Mouse (Mus musculus): Measurements from ENCODE around the gene Pgghg. TPM values are rescaled to one million over a fixed set of nuclear protein-coding genes. Genes with fewer than 3 reads are reported as not detected.

Gene Pgghg
- 10 to 100 TPM; 13.7 to 29.8 TPM for polyA plus RNA-seq (2012; fragmentation: generic; extraction: Trizol)

GRCm38 (mm10) chr7:140941222-140942051 is at the start of gene Pgghg:
Gene Pgghg, plus strand, starts transcription at chr7:140941391.

GRCm38 (mm10) chr7:140900220-140900619 is 41.0 kb upstream of the Pgghg start, which contains the start of gene Cox8b:
Gene Cox8b, minus strand, starts transcription at chr7:140900446.

GRCm38 (mm10) chr7:140920418-140921029 is 20.7 kb upstream of the Pgghg start, which contains the start of gene Nlrp6:
Gene Nlrp6, plus strand, starts transcription at chr7:140920902.

GRCm38 (mm10) chr7:140949824-140950530 is 8.8 kb downstream of the Pgghg start, which contains the start of gene Ifitm5:
Gene Ifitm5, minus strand, starts transcription at chr7:140950291.

GRCm38 (mm10) chr7:140955758-140956555 is 14.8 kb downstream of the Pgghg start, which contains the start of the genes Gm45717 and Ifitm2:
Gene Gm45717, minus strand, starts transcription at chr7:140955937.
Gene Ifitm2, minus strand, starts transcription at chr7:140955987.

GRCm38 (mm10) chr7:140966921-140967320 is 25.7 kb downstream of the Pgghg start, which contains the start of gene Ifitm1:
Gene Ifitm1, plus strand, starts transcription at chr7:140967221.

Other genes with a start within 250 kb of the Pgghg start
- not detected for gene Olfr541, start 244.1 kb upstream of the Pgghg start, polyA plus RNA-seq (2012; fragmentation: generic; extraction: Trizol)
- under 1 TPM in 1 of 2 experiments, not detected in 1; 0.01 TPM for gene Cyp2e1, start 177.7 kb upstream of the Pgghg start, polyA plus RNA-seq (2012; fragmentation: generic; extraction: Trizol)
- gene Syce1, start 153.5 kb upstream of the Pgghg start, polyA plus RNA-seq (2012; fragmentation: generic; extraction: Trizol), result not detected
- under 1 TPM in 1 of 2 experiments, not detected in 1; 0.02 TPM for gene Zfp941, start 119.2 kb upstream of the Pgghg start, polyA plus RNA-seq (2012; fragmentation: generic; extraction: Trizol)
- gene Urah, start 106.4 kb upstream of the Pgghg start, polyA plus RNA-seq (2012; fragmentation: generic; extraction: Trizol), result under 1 TPM; 0.09 TPM
- not detected for gene Scgb1c1, start 95.8 kb upstream of the Pgghg start, polyA plus RNA-seq (2012; fragmentation: generic; extraction: Trizol)
- under 1 TPM in 1 of 2 experiments, not detected in 1; 0.05 TPM for gene Odf3, start 93.6 kb upstream of the Pgghg start, polyA plus RNA-seq (2012; fragmentation: generic; extraction: Trizol)
- gene Gm45785, start 85.1 kb upstream of the Pgghg start, polyA plus RNA-seq (2012; fragmentation: generic; extraction: Trizol), result not detected
- 10 to 100 TPM; 19.4 to 29.0 TPM for gene Ric8a, start 84.4 kb upstream of the Pgghg start, polyA plus RNA-seq (2012; fragmentation: generic; extraction: Trizol)
- 10 to 100 TPM; 11.9 to 31.0 TPM for gene Bet1l, start 83.8 kb upstream of the Pgghg start, polyA plus RNA-seq (2012; fragmentation: generic; extraction: Trizol)
- 100 to 1,000 TPM in 1 of 2 experiments, 10 to 100 TPM in 1; 91.3 to 207 TPM for gene Psmd13, start 59.4 kb upstream of the Pgghg start, polyA plus RNA-seq (2012; fragmentation: generic; extraction: Trizol)
- 10 to 100 TPM in 1 of 2 experiments, 1 to 10 TPM in 1; 7.5 to 19.5 TPM for gene Sirt3, start 59.1 kb upstream of the Pgghg start, polyA plus RNA-seq (2012; fragmentation: generic; extraction: Trizol)
- gene Cox8b, start 40.9 kb upstream of the Pgghg start, polyA plus RNA-seq (2012; fragmentation: generic; extraction: Trizol), result not detected
- gene Nlrp6, start 20.5 kb upstream of the Pgghg start, polyA plus RNA-seq (2012; fragmentation: generic; extraction: Trizol), result under 1 TPM in 1 of 2 experiments, not detected in 1; 0.02 TPM
- 1 to 10 TPM in 1 of 2 experiments, under 1 TPM in 1; 0.25 to 2.7 TPM for gene Ifitm5, start 8.9 kb downstream of the Pgghg start, polyA plus RNA-seq (2012; fragmentation: generic; extraction: Trizol)
- gene Gm45717, start 14.5 kb downstream of the Pgghg start, polyA plus RNA-seq (2012; fragmentation: generic; extraction: Trizol), result under 1 TPM; 0.14 to 0.58 TPM
- gene Ifitm2, start 14.6 kb downstream of the Pgghg start, polyA plus RNA-seq (2012; fragmentation: generic; extraction: Trizol), result 1,000 to 10,000 TPM; 1,155 to 1,564 TPM
- gene Ifitm1, start 25.8 kb downstream of the Pgghg start, polyA plus RNA-seq (2012; fragmentation: generic; extraction: Trizol), result 10 to 100 TPM; 12.2 to 27.4 TPM
- gene Ifitm3, start 69.4 kb downstream of the Pgghg start, polyA plus RNA-seq (2012; fragmentation: generic; extraction: Trizol), result 1,000 to 10,000 TPM; 1,553 to 1,705 TPM
- gene Ifitm6, start 76.5 kb downstream of the Pgghg start, polyA plus RNA-seq (2012; fragmentation: generic; extraction: Trizol), result 1 to 10 TPM; 2.5 to 4.3 TPM
- gene Gm17387, start 87.7 kb downstream of the Pgghg start, polyA plus RNA-seq (2012; fragmentation: generic; extraction: Trizol), result not detected
- 1 to 10 TPM; 3.9 to 4.3 TPM for gene B4galnt4, start 119.7 kb downstream of the Pgghg start, polyA plus RNA-seq (2012; fragmentation: generic; extraction: Trizol)
- 1 to 10 TPM; 1.8 to 6.9 TPM for gene Pkp3, start 136.8 kb downstream of the Pgghg start, polyA plus RNA-seq (2012; fragmentation: generic; extraction: Trizol)
- 1 to 10 TPM; 3.7 to 6.1 TPM for gene Sigirr, start 159.2 kb downstream of the Pgghg start, polyA plus RNA-seq (2012; fragmentation: generic; extraction: Trizol)
- not detected for gene Ano9, start 176.4 kb downstream of the Pgghg start, polyA plus RNA-seq (2012; fragmentation: generic; extraction: Trizol)
- gene Ptdss2, start 181.0 kb downstream of the Pgghg start, polyA plus RNA-seq (2012; fragmentation: generic; extraction: Trizol), result 10 to 100 TPM; 18.4 to 33.3 TPM
- gene Rnh1, start 231.5 kb downstream of the Pgghg start, polyA plus RNA-seq (2012; fragmentation: generic; extraction: Trizol), result 100 to 1,000 TPM; 241 to 367 TPM

Data from C3H10T1/2 (cell line).